In genomic region chr15:7129127-7129943, GRCm38 (mm10) we compare ENCODE assay signal across 8 mouse cellular contexts. TPM values are rescaled to one million over a fixed set of nuclear protein-coding genes. Genes with fewer than 3 reads are reported as not detected.
DNase-seq lines count a peak whose midpoint lies in the region; ATAC-seq and TF ChIP-seq lines count a peak whose summit lies in the region.

No protein-coding gene starts in this region.

- peak overlapping the region; percentile 82 for H3K9ac ChIP-seq in forebrain, embryonic 16.5 days (replicated peaks; ENCODE audit: low read depth, low read length)

- TF ChIP-seq CTCF in layer of hippocampus, adult 2 months (conservative IDR thresholded peaks at IDR 0.05), result no peak
- TF ChIP-seq CTCF in olfactory bulb, adult 2 months (IDR thresholded peaks at IDR 0.05; ENCODE audit: insufficient read depth, low read depth, low read length), result no peak

- peak; percentile 97 for TF ChIP-seq POLR2A in olfactory bulb, adult 2 months (IDR thresholded peaks at IDR 0.05; ENCODE audit: insufficient read depth, low read depth, low read length)

- under 1% methylated on average over 98 of the region's 116 CpGs for WGBS in forebrain, embryonic 16.5 days
- under 1% methylated on average over 109 of the region's 116 CpGs for WGBS in olfactory bulb, adult 2 months

- H3K27ac ChIP-seq in forebrain, embryonic 16.5 days (ENCODE audit: low read length), result peak overlapping the region; percentile 86
- H3K27ac ChIP-seq in layer of hippocampus, adult 2 months, result peak overlapping the region; percentile 99
- peak overlapping the region; percentile 94 for H3K27ac ChIP-seq in olfactory bulb, adult 2 months (ENCODE audit: insufficient read depth, low read depth, low read length)

- intact Hi-C loops in heart, postnatal 25 days (cut with DNase I), result no loop called here

- H3K4me2 ChIP-seq in forebrain, embryonic 16.5 days (ENCODE audit: low read length), result peak overlapping the region; percentile 69

- no peaks in the 10 kb centered on the region for H3K36me3 ChIP-seq in forebrain, embryonic 16.5 days (ENCODE audit: control insufficient read depth, insufficient read depth)

- no peaks in the 10 kb centered on the region for H3K9me3 ChIP-seq in forebrain, embryonic 16.5 days (ENCODE audit: control insufficient read depth, low read length)

- peak overlapping the region; percentile 72 for H3K4me3 ChIP-seq in forebrain, embryonic 16.5 days (replicated peaks; ENCODE audit: low read length)
- peak overlapping the region; percentile 90 for H3K4me3 ChIP-seq in layer of hippocampus, adult 2 months
- H3K4me3 ChIP-seq in olfactory bulb, adult 2 months (ENCODE audit: insufficient read depth, low read depth, low read length), result peak overlapping the region; percentile 92

- peak; percentile 95 for ATAC-seq in forebrain, embryonic 16.5 days

- peak; percentile 38 for DNase-seq in 3T3-L1 (ENCODE audit: low read depth, low spot score)
- peak; percentile 84 for DNase-seq in cerebellum, adult 11 months
- peak; percentile 81 for DNase-seq in heart, postnatal 25 days (ENCODE audit: low spot score)
- peak; percentile 77 to 84 for DNase-seq in layer of hippocampus, adult 2 months (ENCODE audit: low spot score in 2 of 2)
- DNase-seq in lung, adult 18-20 months, result peak; percentile 83 to 87
- DNase-seq in thymus, adult 18-20 months, result peak; percentile 18 to 46

- H3K27me3 ChIP-seq in forebrain, embryonic 16.5 days (replicated peaks; ENCODE audit: control insufficient read depth, insufficient read depth, low read length), result 0 out of 2 replicates have a peak, but pooled peaks cover 3% of the 10 kb centered on the region

- H3K4me1 ChIP-seq in forebrain, embryonic 16.5 days (replicated peaks; ENCODE audit: control insufficient read depth, insufficient read depth, low read length), result peaks cover 20% of the 10 kb centered on the region
- H3K4me1 ChIP-seq in olfactory bulb, adult 2 months (ENCODE audit: control insufficient read depth, insufficient read depth, low read length), result peaks cover 7% of the 10 kb centered on the region; the same call in 1 of the 2 replicates

RNA-seq across cellular contexts. Expression of gene Lifr, which starts 38.9 kb away (rescaled TPM):
- 7.4 and 9.2 TPM in 2 replicates for polyA plus RNA-seq in forebrain, embryonic 16.5 days (2015; fragmentation: Nextera tagmentation; extraction: Ambion mirVana)
- 10 to 100 TPM; 53.8 to 63.4 TPM for total RNA-seq in heart, postnatal 25 days (2021)
- 10 to 100 TPM; 51.3 to 52.9 TPM for total RNA-seq in layer of hippocampus, adult 2 months (2021)
- polyA plus RNA-seq in olfactory bulb, adult 2 months (2012; ENCODE audit: insufficient read depth, insufficient read length, low replicate concordance, missing spikeins), result not detected in 2 replicates

Comparison
In these comparisons a context has a peak if more than half of its experiments do, and no peak if none do; other contexts are left out.
1. Peak in every context shown above with its lines: DNase-seq, ATAC-seq, H3K4me3 ChIP-seq and H3K27ac ChIP-seq.
2. DNase-seq: peak in every context shown above with its lines; median percentile 85 in lung, adult 18-20 months; 84 in cerebellum, adult 11 months; 81 in heart, postnatal 25 days; 80 in layer of hippocampus, adult 2 months; 38 in 3T3-L1; 32 in thymus, adult 18-20 months.